Mouse (Mus musculus) retina, postnatal 7 days (tissue): ENCODE measurements around the gene Gjd2.
A peak's percentile ranks its signal among the peaks of the same experiment; 100 is the strongest.

Source experiments
- DNase-seq: peaks from one replicate; pipeline ENCODE4 v3.0.0-alpha.2; 2012; ENCODE audit warnings: low read depth, low spot score

Gene Gjd2

DNA sequence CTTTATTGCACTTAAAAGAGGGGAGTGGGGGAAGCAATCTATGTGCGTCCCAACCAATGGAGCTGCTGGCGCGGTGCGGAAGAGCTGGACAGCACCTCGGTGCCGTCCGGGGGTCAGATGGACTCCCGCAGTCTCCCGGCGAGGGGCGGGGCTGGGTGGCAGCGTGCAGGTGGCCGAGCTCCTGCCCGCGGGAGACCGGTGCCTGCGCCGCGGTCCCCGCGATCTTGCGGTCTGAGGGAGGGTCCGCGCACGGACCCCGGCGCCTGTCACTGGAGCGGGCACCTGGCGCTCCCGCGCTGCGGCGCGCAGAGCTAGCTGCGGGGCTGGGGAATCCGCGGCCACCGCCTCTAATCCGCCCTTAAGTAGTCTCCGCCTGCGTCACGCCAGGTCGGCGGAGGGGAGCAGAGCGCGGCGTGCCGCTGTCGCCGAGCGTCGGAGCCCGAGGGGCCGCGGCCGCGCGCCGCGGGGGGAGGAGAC is at the start of gene Gjd2:
Gjd2 (minus strand) TSS at position 325 of the 477 bp plus-strand sequence.
- peak; percentile 76 for DNase-seq

DNA sequence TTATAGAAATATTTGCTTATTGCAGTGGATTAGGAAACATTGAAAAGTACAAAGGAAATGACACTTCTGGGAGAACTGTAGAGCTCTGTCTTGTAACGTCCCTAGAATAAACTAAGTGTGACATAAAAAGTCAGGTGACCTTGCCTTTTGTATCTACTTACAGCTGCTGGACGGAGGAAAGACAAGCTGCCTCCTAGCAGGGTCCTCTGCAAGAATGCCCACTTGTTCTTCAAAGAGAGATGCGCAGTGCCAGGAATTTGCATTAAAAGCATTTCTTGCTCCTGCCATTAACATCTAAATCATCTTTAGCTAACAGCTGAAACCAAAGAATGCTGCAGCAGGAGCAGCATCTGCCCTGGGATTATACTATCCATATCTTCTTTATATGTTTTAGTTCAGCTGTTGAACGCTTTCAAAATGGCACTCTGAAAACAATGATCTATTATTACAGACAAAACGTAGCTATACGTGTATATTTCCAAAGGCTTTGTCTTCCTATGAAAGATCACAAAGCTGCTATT is 46.7 kb upstream of the Gjd2 start:
- no peak for DNase-seq

DNA sequence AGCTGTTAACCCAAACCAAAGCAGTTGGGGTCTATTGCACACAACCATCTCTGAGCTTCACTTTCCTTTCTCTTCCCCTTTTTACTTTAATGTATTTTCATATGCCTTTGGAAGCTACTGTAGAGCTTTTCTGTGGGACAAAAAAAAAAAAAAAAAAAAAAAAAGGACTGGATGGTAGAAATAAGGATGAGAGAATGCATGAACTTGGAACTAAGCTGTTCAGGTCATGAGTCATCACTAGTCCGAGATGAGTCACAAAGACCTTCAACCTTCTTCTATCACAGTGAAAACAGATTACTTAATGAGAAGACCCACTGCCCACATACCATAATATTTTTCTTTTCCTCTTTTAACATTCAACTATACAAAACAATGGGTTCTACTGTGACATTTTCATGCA is 46.2 kb upstream of the Gjd2 start:
- no peak for DNase-seq

DNA sequence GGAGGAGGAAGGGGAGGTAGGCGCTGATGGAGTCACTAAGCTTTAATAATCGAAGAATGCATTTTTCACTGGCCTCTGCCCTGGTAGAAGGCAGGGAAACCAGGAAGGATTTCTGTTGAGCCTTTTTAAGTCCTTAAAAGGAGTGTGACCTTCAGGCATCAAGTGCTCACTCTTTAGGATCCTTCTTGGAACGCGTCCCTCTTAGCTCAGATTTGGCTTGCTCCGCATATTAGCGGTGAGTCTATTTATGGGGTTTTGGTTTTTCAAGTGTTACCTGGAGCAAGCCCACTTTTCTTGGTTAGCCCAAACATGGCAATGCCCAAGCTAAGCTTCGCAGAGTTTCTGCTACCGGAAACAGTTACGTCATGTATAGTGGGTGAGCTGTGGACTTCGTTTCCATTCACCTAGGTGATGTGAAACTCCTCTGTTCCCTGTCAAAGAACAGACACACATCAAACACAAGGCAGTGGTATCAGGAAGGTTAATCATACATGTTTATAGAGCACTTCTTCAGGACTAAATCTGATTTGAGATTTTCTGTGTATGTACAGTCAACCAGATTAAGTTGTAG is 44.9 kb upstream of the Gjd2 start:
- DNase-seq = no peak

DNA sequence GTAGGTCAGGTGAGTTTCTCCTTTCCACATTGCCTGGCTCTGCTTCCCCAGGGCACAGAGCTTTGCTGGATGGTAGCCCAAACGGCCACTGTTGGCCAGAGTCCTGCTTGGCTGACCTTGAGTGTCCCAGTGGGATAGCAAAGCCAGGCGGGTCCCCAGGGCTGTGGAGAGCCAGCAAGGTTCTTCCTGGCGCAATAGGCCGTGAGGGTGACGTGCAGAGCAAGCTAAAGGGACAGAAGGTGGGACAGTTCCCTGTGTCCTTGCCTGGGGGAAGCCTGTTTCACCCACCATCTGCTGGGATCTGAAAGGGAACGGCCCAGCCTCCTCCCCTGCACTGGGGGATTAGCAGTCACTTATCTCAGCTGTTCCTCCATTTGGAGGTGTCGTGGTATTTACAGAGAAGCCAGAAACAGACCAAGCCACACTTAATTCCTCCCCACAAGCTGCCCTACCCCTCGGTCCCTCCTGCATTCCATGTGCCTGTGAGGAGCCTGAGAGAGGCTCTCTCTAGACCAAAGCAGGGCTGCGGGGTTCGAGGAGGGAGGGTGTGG is 44.0 kb upstream of the Gjd2 start:
- DNase-seq = peak; percentile 43

DNA sequence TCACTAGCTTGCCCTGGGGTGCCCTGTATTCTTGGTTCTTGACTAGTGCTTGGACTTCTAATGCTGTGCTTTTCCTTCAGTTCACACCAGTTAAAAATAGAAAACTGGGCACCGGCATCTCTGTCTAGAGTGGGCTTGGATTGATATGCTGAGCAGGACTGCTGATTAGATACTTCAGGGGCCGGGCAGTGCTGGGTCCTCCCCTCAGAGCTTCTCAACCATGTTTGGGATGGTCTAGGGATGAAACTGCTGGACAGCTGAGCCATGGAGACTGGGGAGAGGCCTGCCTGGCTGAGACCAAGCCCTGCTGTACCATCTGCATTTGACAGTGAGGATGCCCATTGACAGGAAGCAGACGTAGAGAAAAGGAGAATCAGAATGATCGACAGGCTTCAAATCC is 40.7 kb upstream of the Gjd2 start:
- no peak for DNase-seq

DNA sequence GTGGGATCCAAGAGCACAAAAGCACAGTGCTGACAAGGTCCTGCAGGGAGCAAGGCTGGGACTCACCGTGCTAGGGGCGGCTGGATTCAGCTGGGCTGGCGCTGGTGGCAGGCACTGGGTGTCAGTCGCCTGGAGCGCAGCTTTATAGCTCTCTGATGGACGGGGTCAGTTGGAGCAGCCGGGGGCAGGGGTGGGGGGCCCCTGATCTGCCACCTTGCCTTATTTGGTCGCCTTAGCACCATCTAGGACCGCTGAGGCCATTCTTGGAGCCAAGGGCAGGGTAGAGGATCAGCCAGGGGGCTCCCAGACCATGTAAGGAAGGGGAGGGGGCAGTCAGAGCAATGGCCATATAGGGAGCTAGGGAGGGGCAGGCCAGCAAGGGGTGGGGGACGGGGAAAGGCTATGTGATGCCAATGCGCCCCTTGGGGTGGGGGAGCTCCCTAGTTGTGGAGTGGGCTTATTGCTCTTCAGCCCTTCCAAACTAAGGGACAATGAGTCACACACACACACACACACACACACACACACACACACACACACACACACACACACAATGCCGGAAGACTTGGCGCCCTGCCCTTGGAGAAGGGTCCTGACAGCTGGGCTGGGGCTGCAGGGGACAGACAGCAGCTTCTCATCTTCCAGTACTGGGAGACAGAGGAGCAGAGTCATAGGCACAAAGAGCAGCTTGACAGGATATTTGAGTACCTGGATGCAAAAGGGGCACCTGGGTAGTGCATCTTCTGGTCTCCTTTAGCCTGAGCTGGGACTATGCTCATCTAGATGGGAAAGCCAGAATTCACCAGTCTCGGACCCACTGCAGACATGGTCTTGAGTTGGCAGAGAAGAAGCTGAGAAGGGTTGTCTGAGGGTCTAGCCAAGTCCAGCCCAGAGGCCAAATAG is 39.5 kb upstream of the Gjd2 start, which contains the start of gene Actc1:
Actc1 (minus strand) TSS at position 853 of the 903 bp plus-strand sequence.
- DNase-seq = no peak

DNA sequence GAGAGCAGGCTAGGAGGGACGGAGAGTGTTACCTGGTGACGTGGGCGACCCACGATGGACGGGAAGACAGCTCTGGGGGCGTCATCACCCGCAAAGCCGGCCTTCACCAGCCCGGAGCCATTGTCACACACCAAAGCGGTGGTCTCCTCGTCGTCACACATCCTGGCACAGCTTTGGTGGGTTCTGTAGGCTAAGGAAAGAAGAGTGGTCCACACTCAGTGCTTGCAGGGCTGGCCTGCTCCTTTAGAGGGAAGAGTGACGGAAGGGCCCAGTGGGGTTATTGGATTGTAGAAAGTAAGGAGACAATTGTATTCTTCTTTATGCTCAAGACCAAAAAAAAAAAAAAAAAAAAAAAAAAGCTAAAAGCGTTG is 38.4 kb upstream of the Gjd2 start:
- no peak for DNase-seq

DNA sequence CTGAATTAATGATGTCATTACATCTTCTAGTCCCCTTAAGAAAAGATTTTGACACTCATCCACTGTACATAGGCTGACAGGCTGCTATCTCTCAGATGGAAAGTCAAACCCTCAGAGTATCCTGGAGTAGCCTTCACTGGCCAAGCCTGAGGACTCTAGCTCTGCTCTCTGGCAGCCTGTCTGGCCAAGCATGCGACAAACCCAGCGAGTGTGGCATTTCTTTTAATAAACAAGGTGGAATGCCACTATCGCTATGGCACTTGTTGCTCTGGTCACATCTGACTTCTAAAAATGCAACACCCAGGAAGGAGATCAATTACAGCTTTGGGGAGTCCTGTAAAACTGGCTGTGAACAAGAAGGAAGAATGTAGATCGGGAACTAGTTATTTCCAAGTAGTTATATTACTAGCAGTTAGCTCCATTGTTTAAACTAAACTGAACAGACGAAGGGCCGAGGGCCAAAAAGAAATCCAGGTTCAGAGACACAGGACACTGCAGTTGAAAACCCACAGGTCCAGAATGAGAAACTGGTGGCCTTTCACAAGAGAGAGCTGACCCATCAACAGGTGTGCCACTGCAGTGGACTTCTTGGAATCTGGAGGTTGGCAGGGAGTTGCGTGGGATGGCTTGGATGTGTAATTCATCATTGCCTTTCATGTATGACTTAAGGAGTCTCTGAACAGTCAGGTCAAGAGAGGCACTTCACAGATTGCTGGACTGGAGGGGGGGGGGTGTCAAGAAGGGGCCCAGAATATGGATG is 37.9 kb upstream of the Gjd2 start:
- DNase-seq = no peak

DNA sequence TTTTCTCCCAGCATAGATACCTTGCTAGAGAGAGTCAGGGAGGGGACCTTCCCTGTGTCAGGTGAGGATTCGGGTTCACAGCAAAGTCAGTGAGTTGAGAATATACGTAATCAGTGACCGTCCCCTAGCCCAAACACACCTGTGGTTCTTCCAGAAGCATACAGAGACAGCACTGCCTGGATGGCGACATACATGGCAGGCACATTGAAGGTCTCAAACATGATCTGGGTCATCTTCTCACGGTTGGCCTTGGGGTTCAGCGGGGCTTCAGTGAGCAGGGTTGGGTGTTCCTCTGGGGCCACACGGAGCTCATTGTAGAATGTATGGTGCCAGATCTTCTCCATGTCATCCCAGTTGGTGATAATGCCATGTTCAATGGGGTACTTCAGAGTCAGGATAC is 36.7 kb upstream of the Gjd2 start:
- DNase-seq = no peak

DNA sequence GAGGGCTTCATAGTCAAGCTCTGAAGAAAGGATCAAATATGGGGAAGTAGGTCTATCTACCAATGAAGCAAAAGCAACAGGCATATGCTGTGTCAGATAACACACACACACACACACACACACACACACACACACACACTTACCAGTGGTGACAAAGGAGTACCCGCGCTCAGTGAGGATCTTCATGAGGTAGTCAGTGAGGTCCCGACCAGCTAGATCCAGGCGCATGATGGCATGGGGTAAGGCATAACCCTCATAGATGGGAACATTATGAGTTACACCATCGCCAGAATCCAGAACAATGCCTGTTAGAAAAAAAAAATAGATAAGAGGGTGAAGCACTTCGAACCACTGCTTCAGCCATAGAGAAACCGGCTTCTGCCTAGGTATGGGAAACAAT is 36.0 kb upstream of the Gjd2 start:
- no peak for DNase-seq

DNA sequence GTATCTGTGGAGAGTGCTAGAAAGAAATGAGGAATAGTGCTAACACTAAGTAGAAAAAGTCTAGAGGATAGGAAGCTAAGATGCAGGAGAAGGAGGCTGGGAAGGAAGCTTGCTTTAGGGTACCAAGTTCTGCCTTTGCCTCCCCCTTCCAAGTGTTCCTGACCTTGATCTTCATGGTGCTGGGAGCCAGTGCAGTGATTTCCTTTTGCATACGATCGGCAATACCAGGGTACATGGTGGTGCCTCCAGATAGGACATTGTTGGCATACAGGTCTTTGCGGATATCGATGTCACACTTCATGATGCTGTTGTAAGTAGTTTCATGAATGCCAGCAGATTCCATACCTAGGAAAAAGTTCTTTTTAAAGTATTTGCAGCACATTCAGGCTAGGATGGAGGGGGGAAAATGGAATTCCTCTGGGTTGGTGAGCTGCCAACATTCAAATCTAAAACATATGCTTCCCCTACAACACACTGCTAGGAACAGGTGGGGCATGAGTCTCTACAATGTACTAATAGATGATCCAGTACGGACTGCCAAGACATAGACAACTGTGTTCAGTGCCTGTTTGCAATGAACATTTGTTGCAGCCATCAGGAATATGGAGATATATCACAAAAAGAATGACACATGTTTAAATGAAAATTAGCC is 34.7 kb upstream of the Gjd2 start:
- no peak for DNase-seq

DNA sequence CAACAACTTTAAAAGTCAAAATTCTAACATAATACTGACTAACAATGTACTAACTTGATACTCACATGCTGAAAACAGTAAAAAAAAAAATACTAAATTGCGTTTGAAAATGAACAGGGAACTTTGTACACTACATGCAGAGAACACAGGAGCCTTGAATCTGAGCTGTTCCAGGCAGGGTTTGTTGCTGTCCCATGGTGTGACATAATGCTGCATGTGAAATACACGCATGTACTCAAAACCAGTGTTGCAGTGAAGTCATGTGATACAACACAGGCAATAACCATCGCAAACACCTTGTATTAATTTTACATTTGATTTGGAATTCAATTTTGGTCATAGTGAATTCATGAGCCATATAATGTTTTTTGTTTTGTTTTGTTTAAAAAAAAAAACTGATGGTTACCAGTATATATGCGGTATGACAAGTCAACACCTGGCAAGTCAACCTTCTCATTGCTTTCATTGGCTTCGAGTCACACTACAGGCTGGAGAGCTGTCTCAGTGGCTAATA is 32.8 kb upstream of the Gjd2 start:
- DNase-seq = no peak

DNA sequence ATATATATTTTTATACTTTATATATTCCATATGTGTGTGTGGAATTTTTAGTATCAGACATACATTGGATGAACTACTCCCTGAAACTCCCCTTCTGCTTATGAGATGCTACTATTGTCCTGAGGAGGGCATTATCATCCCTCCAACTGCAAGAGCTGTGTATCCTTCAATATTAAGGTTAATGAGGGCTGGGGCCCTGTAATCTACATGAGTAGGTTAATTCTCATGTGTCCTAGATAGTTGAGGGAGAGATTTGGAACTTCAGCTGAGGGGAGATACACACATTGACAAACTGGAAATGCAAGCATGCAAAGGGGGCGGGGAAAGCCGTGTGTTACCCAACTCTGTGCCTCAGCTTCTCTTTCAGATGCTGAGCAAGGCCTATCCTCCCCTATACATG is 24.5 kb upstream of the Gjd2 start:
- DNase-seq = peak; percentile 49

DNA sequence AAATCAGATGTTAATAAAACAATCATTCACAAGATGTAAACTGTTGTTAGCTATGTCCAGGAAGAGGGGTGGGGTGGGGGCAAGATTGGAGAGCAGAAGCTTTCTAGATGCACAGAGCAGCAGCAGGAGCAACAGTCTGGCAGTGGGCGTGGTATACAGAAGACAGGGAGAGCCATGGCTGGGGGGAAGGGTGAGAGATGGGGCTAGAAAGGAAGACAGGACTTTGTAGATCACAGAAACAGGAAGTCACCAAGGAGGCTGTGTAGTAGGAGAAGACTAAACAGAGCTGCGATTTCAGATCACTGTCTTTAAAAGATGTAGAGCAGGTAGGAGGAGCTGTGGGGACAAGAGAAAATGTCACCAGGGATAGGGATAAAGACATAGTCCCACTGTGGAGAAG is 18.8 kb upstream of the Gjd2 start:
- no peak for DNase-seq

DNA sequence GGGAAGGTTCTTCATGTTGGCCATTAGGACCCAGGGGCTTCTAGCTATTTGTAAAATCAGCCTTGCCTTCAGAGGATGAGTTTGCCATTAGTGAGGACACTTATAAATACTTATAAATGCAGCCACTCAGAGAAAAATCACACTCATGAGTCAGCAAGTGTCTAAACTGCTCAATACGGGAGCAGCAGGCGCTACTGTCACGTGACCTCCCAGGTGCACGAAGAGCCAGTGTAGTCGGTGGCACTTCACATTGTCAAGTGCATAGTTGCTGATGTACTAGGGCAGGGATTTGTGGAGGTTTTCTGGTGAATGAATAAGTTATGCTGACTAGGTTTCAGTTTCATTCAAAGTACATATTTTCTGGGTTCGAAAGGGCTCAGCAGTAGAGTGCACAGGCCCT is 10.0 kb upstream of the Gjd2 start:
- no peak for DNase-seq

DNA sequence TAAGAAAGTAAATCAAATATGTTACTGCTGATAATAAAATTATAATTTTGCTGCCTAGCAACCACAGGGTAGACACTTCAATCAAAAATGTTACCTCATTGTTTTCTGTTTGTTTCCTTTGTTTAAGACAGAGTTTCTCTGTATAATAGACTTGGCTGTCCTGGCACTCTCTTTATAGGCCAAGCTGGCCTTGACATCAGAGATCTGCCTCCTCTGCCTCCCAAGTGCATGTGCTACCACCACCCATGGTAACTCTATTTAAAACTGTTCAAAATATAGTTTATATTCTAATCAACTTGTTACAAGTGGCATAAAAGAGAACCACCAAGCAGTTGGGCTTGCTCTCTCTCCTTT is 6.8 kb upstream of the Gjd2 start:
- DNase-seq = no peak

DNA sequence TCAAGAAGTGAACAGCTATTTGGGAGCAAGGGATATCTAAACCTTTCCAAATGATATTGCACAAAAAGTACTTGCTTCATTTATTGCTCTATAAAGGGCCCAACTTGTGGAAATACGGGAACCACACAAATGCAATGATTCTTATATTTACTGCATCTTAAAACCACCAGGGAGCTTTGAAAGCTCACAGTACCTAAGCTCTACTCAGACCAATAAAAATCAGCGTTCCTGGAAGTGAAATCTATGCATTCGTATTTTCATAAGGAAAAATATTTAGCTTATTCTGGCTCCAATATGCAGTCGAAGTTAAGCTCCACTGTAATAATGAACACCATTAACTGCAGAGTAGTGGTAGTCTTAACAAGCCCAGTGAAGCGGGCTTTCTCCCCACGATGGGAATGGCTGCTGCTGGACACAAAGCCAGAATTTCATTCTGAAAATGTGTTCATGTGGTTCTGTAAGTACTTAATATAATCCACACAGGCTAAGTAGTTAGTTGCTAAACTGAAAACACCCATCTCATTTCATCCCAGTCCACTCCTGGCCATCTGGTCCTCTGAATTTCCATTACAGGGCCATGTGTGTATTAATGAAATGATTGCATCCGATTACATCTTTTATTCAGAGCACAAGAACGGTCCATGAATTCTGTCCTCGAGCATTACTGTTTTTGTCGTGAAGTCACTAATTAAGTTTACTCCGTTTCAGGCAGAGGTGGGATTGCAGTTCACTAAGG is 6.2 kb upstream of the Gjd2 start:
- peak; percentile 13 for DNase-seq

DNA sequence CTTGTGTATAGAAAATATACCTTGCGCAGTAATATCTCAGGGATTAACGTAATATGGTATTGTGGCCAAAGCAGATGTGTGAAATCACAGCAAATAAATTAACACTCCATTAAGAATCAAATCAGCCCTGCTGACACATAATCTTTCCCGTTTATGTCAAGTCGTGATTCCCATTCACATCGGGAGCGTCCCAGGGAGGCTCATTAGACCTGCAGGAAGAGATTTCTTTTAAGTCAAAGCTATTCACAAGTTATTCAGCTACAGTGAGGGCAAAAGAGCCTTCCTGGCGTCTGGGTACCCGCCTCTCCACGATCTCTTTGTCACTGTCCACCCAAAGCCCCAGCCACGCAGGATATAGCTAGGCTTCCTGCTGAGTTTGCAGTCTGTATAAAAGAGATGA is 4.7 kb upstream of the Gjd2 start:
- no peak for DNase-seq

DNA sequence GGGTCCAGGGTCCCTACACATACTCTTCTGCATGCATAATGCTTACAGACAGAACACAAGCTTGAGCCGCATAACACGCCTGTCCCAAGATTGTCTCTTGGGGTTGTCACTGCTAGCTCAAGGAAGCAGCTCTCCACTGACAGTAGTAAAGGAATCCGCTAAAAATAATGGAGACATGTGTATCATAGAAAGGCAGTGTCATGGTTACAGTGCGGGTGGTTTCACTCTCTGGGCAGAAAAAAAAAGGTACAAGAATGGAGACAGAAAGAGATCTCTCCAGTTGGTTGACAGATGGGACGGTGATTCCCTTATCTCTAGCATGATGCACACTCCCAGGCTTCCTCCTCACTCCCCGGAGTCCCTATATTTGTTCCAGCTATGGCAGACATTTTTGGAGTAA is 1.4 kb upstream of the Gjd2 start:
- DNase-seq = no peak

DNA sequence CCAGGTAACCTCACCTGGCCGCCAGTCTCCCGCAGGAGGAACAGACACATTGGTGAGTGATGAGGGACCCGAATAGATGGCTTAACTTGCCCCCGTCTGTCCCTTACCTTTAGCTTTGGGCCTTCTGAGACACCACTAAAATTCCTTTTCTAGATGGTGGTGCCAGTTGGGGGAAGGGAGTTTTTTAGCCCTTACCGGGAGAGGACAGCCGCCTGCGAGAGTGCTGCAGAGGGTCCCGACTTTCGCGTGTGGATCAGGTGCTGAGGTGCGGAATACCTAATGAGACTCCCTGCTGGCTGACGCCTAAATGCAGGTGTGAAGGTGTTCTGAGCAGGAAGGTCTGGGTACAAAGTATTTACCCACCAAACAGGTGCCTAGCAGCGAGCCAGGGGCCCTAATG is 427 bp upstream of the Gjd2 start:
- DNase-seq = no peak
